Mouse (Mus musculus): ENCODE data around the gene Tmem11. TPM values are rescaled to one million over a fixed set of nuclear protein-coding genes. Genes with fewer than 3 reads are reported as not detected.

The Tmem11 gene
- polyA plus RNA-seq, 2 experiments from 2014 or later = 27.9 to 28.2 TPM

DNA sequence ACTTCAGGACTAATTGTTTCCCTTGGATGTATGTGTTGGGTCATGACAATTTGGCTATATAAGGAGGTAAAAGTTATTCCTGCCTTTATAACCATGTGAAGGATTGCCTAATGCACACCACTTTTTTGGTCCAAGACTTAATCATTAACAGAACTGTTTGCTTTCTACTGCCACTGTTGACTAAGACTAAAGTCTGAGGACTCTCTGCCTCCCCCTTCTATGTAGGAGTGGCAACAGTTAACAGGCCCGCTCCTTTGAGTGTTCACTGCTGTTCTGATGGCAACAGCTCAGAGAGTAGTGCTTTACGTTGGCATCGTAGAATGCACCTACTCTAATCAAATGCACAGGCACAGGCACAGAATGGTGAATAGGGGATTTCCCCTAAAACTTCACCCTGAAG, 53.9 kb downstream of the Tmem11 start:
- ATAC-seq = no peak

DNA sequence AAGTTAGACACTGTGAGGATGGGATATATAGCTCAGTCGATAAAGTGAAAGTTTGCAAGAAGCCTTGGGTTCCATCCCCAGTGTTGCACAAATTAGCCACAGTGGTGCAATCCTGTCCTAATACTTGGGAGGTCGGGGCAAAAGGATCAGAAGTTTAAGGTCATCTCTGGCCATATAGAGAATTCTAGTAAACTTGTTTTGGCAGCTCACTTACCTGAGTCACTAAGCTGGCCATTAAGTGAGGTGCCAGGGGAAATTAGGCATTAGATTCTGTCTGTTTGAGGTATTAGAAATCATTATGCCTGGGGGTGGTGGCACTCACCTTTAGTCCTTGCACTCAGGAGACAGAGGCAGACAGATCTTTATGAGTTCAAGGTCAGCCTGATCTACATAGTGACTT, 55.3 kb downstream of the Tmem11 start:
- ATAC-seq = no peak

GRCm38 (mm10) chr11:60816398-60816797, 62.7 kb downstream of the Tmem11 start:
- ATAC-seq = no peak

Other genes starting within 250 kb of the Tmem11 start
- 10 to 100 TPM in 1 of 2 experiments, 1 to 10 TPM in 1; 6.2 to 10.4 TPM for gene Llgl1, start 179.5 kb downstream of the Tmem11 start, polyA plus RNA-seq (2017; shearing (Covaris generic))
- gene Flii, start 152.0 kb downstream of the Tmem11 start, polyA plus RNA-seq (2017; shearing (Covaris generic)) = 10 to 100 TPM; 65.2 to 84.7 TPM
- 10 to 100 TPM in 1 of 2 experiments, 1 to 10 TPM in 1; 9.9 to 12.0 TPM for gene Mief2, start 150.9 kb downstream of the Tmem11 start, polyA plus RNA-seq (2017; shearing (Covaris generic))
- gene Top3a, start 101.9 kb downstream of the Tmem11 start, polyA plus RNA-seq (2017; shearing (Covaris generic)) = 10 to 100 TPM in 1 of 2 experiments, 1 to 10 TPM in 1; 9.8 to 10.6 TPM
- 1 to 10 TPM; 4.5 to 6.2 TPM for gene Smcr8, start 101.7 kb downstream of the Tmem11 start, polyA plus RNA-seq (2017; shearing (Covaris generic))
- 10 to 100 TPM; 13.1 to 19.7 TPM for gene Shmt1, start 67.6 kb downstream of the Tmem11 start, polyA plus RNA-seq (2017; shearing (Covaris generic))
- 10 to 100 TPM; 18.7 to 19.1 TPM for gene Dhrs7b, start 48.6 kb downstream of the Tmem11 start, polyA plus RNA-seq (2017; shearing (Covaris generic))
- 1 to 10 TPM; 5.7 to 6.8 TPM for gene Natd1, start 35.5 kb upstream of the Tmem11 start, polyA plus RNA-seq (2017; shearing (Covaris generic))
- 10 to 100 TPM; 58.3 to 66.8 TPM for gene Map2k3, start 52.8 kb upstream of the Tmem11 start, polyA plus RNA-seq (2017; shearing (Covaris generic))
- not detected for gene Kcnj12, start 143.3 kb upstream of the Tmem11 start, polyA plus RNA-seq (2017; shearing (Covaris generic))
- 10 to 100 TPM; 59.6 to 72.1 TPM for gene Tnfrsf13b, start 247.5 kb upstream of the Tmem11 start, polyA plus RNA-seq (2017; shearing (Covaris generic))